Mouse (Mus musculus) bone marrow, adult 2 months (tissue): ENCODE results near the gene Umad1.

Experiments
- CTCF ChIP-seq: fragments of 200-500 bp; IDR thresholded peaks from 2 replicates; pipeline ENCODE4 v1.5.1; 2011; ENCODE audit warnings: low read length, control low read depth; ENCODE audit not compliant: control insufficient read depth, insufficient read depth
- POLR2A ChIP-seq: fragments of 200-500 bp; IDR thresholded peaks from 2 replicates; pipeline ENCODE4 v1.6.1; 2011; ENCODE audit warnings: low read depth, mild to moderate bottlenecking, control low read depth, low read length, borderline replicate concordance; ENCODE audit not compliant: control insufficient read depth

- TF ChIP-seq CTCF (no peak), POLR2A (no peak)
Observed at GRCm38 (mm10) chr6:8347154-8347553, 88.1 kb downstream of the Umad1 start.
